Mouse (Mus musculus) common myeloid progenitor, adult 5-6 weeks (primary cell): Measurements from ENCODE around the gene Zfp345. TPM values are rescaled to one million over a fixed set of nuclear protein-coding genes. Genes with fewer than 3 reads are reported as not detected.
"Not testable (repeated sequence)": the region's sequence is repeated elsewhere in the genome, so short reads cannot be mapped to it uniquely, and the experiment has no call there.

Experiments
- ATAC-seq: replicated peaks from 2 replicates; pipeline ENCODE4 v1.8.0; 2016; ENCODE audit warnings: low read depth, mild to moderate bottlenecking, moderate TSS enrichment, inconsistent platforms; ENCODE audit not compliant: poor library complexity, severe bottlenecking
- total RNA-seq: library from RNA; stranded (forward); fragments of 200-1000, 187-1606 nt; gene quantifications from 2 replicates; pipeline ENCODE4 v1.2.3, GENCODE M21; 2017

Gene Zfp345
- 0.92 TPM in 1 of 2 replicates, not detected in the other for total RNA-seq

- ATAC-seq = peak; percentile 22; the same call in 1 of the 2 replicates
Measured at GRCm38 (mm10) chr2:150484939-150485778, at the start of gene Zfp345. Gene Zfp345 (minus strand): TSS chr2:150485091.

GRCm38 (mm10) chr2:150525703-150526207 lies 40.9 kb upstream of the Zfp345 start:
- ATAC-seq = 0 out of 2 replicates have a peak, but pooled peaks have one; percentile 8

- no peak for ATAC-seq
Measured at GRCm38 (mm10) chr2:150512837-150513236, 27.9 kb upstream of the Zfp345 start.

GRCm38 (mm10) chr2:150500124-150500973 lies 15.5 kb upstream of the Zfp345 start:
- ATAC-seq = not testable (repeated sequence)

GRCm38 (mm10) chr2:150493031-150493430 lies 8.1 kb upstream of the Zfp345 start:
- no peak for ATAC-seq

GRCm38 (mm10) chr2:150451180-150451919 lies 33.5 kb downstream of the Zfp345 start, which contains the start of gene Zfp442:
Gene Zfp442 (minus strand): TSS chr2:150451486.
- peak; percentile 99 for ATAC-seq

GRCm38 (mm10) chr2:150439084-150439483 lies 45.8 kb downstream of the Zfp345 start:
- 0 out of 2 replicates have a peak, but pooled peaks have one; percentile 25 for ATAC-seq

Other genes starting within 250 kb of the Zfp345 start
- 6.7 and 15.1 TPM in 2 replicates for gene Gm21994, start 229.5 kb downstream of the Zfp345 start, total RNA-seq
- gene Gm14124, start 227.6 kb downstream of the Zfp345 start, total RNA-seq = not detected in 2 replicates
- gene Gm10130, start 161.4 kb downstream of the Zfp345 start, total RNA-seq = 10.5 and 15.8 TPM in 2 replicates
- gene 3300002I08Rik, start 122.3 kb downstream of the Zfp345 start, total RNA-seq = 3.9 and 12.6 TPM in 2 replicates
- 4.2 TPM in 2 replicates for gene Zfp442, start 33.6 kb downstream of the Zfp345 start, total RNA-seq
- 90.6 and 112 TPM in 2 replicates for gene Cst7, start 85.3 kb upstream of the Zfp345 start, total RNA-seq
- gene Apmap, start 123.5 kb upstream of the Zfp345 start, total RNA-seq = 42.3 and 46.1 TPM in 2 replicates
- 39.6 and 40.4 TPM in 2 replicates for gene Acss1, start 183.4 kb upstream of the Zfp345 start, total RNA-seq
- gene Vsx1, start 204.3 kb upstream of the Zfp345 start, total RNA-seq = not detected in 2 replicates